Mouse (Mus musculus): Measurements from ENCODE around the gene Ribc2.

- TF ChIP-seq EP300 (IDR thresholded peaks at IDR 0.05): no peak
- TF ChIP-seq CTCF (IDR thresholded peaks at IDR 0.05): no peak
Measured at GRCm38 (mm10) chr15:85156198-85156597, 24.3 kb downstream of the Ribc2 start.
